Mouse (Mus musculus): ENCODE results near the gene Sar1a. TPM values are rescaled to one million over a fixed set of nuclear protein-coding genes. Genes with fewer than 3 reads are reported as not detected.

The Sar1a gene
- polyA plus RNA-seq, 1 experiment from 2014 or later = 232 TPM

DNA sequence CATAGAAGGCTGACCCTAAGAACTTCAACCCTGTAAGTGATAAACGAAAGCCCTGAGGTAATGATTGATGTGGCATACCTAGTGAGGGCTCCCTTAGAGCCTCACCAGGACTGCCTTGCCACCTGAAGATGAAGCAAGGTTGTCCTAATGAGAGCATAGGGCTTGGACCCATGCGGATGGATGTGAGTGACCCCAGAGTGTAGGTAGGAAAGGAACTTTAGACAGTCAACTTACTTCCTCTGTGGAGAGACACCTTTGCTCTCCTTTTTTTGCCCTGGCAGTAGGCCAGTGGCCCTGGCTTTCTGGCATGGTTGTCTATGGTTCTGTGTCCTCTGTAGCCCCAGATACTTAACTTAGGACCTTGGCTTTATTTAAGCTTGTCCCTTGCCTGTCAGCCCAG, 16.9 kb downstream of the Sar1a start:
- no peak for ATAC-seq (ENCODE audit: insufficient read depth, low FRiP score)
- H3K9ac ChIP-seq (ENCODE audit: low read length) = peak overlapping the region; percentile 83
- H3K9me3 ChIP-seq (replicated peaks; ENCODE audit: control insufficient read depth, low read length) = no peaks in the 10 kb centered on the region
- H3K4me3 ChIP-seq (replicated peaks; ENCODE audit: low read length) = peak overlapping the region; percentile 89
- H3K4me1 ChIP-seq (ENCODE audit: control insufficient read depth, insufficient read depth, low read length) = peaks cover 15% of the 10 kb centered on the region
- 74% methylated on average over 2 of the region's 2 CpGs for WGBS
- H3K36me3 ChIP-seq (ENCODE audit: control insufficient read depth, insufficient read depth, low read length) = peaks cover 4% of the 10 kb centered on the region; the same call in 1 of the 2 replicates
- H3K27ac ChIP-seq (ENCODE audit: low read length) = no peak overlapping the region
- peak overlapping the region; percentile 100 for H3K4me2 ChIP-seq (ENCODE audit: low read depth, low read length)
- H3K27me3 ChIP-seq (ENCODE audit: control insufficient read depth, insufficient read depth, low read length) = no peaks in the 10 kb centered on the region

- Histone ChIP-seq H3K4me3 (replicated peaks; ENCODE audit: low read length) (no peak overlapping the region), H3K4me2 (ENCODE audit: low read depth, low read length) (no peak overlapping the region), H3K27me3 (ENCODE audit: control insufficient read depth, insufficient read depth, low read length) (no peaks in the 10 kb centered on the region), H3K9me3 (replicated peaks; ENCODE audit: control insufficient read depth, low read length) (no peaks in the 10 kb centered on the region), H3K4me1 (ENCODE audit: control insufficient read depth, insufficient read depth, low read length) (0 out of 2 replicates have a peak, but pooled peaks cover 3% of the 10 kb centered on the region), H3K9ac (ENCODE audit: low read length) (no peak overlapping the region), H3K36me3 (ENCODE audit: control insufficient read depth, insufficient read depth, low read length) (peaks cover 15% of the 10 kb centered on the region), H3K27ac (ENCODE audit: low read length) (no peak overlapping the region)
- 70% methylated on average over 4 of the region's 4 CpGs for WGBS
- ATAC-seq (ENCODE audit: insufficient read depth, low FRiP score) = no peak
These were observed 24.6 kb downstream of the Sar1a start for GRCm38 (mm10) chr10:61704663-61705062.

DNA sequence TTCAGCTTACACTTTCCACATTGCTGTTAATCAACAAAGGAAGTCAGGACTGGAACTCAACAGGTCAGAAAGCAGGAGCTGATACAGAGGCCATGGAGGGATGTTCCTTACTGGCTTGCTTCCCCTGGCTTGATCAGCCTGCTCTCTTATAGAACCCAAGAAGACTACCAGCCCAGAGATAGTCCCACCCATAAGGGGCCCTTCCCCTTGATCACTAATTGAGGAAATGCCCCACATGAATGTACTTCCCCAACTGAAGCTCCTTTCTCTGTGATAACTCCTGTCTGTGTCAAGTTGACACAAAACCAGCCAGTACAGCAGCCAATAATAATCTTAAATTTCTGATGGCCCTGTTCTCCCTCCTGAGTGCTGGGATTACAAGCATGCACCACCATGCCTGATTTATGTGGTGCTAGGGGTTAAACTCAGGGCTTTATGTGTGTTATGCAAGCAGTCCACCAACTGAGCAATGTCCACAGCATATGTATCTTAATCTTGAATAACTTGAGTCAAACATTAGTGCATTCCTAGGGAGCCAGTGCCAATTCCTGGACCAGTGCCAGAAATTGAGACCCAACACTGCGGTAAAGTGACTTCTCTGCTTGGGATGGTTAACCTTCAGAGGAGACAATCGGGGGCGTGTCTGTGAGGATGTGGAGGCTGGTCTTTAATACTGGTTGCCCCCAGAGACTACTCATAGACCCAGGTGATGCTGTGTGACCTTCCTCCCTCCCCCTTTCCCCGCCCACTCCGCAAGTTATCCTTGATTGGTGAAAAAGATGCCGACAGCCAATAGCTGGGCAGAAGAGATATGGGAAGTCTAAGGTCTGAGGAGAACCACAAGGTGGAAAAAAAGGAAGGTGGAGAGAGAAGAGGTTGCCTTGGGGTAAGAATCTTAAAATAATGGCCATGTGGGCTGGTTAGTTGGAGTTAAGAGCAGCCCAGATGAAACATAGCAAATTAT, 26.6 kb downstream of the Sar1a start:
- Histone ChIP-seq H3K4me2 (ENCODE audit: low read depth, low read length) (no peak overlapping the region), H3K27me3 (ENCODE audit: control insufficient read depth, insufficient read depth, low read length) (no peaks in the 10 kb centered on the region), H3K36me3 (ENCODE audit: control insufficient read depth, insufficient read depth, low read length) (peaks cover 13% of the 10 kb centered on the region), H3K9me3 (replicated peaks; ENCODE audit: control insufficient read depth, low read length) (no peaks in the 10 kb centered on the region), H3K27ac (ENCODE audit: low read length) (no peak overlapping the region), H3K9ac (ENCODE audit: low read length) (no peak overlapping the region), H3K4me3 (replicated peaks; ENCODE audit: low read length) (no peak overlapping the region), H3K4me1 (ENCODE audit: control insufficient read depth, insufficient read depth, low read length) (0 out of 2 replicates have a peak, but pooled peaks cover 3% of the 10 kb centered on the region)
- WGBS = 70% methylated on average over 6 of the region's 6 CpGs
- no peak; the same call in 1 of the 2 replicates for ATAC-seq (ENCODE audit: insufficient read depth, low FRiP score)

- WGBS = 64% methylated on average over 3 of the region's 3 CpGs
- Histone ChIP-seq H3K9me3 (replicated peaks; ENCODE audit: control insufficient read depth, low read length) (no peaks in the 10 kb centered on the region), H3K27me3 (ENCODE audit: control insufficient read depth, insufficient read depth, low read length) (no peaks in the 10 kb centered on the region), H3K9ac (ENCODE audit: low read length) (no peak overlapping the region), H3K4me1 (ENCODE audit: control insufficient read depth, insufficient read depth, low read length) (peaks cover 11% of the 10 kb centered on the region), H3K27ac (ENCODE audit: low read length) (no peak overlapping the region), H3K4me2 (ENCODE audit: low read depth, low read length) (no peak overlapping the region), H3K36me3 (ENCODE audit: control insufficient read depth, insufficient read depth, low read length) (no peaks in the 10 kb centered on the region), H3K4me3 (replicated peaks; ENCODE audit: low read length) (no peak overlapping the region)
- no peak for ATAC-seq (ENCODE audit: insufficient read depth, low FRiP score)
These were observed 33.5 kb downstream of the Sar1a start for GRCm38 (mm10) chr10:61713601-61714000.

DNA sequence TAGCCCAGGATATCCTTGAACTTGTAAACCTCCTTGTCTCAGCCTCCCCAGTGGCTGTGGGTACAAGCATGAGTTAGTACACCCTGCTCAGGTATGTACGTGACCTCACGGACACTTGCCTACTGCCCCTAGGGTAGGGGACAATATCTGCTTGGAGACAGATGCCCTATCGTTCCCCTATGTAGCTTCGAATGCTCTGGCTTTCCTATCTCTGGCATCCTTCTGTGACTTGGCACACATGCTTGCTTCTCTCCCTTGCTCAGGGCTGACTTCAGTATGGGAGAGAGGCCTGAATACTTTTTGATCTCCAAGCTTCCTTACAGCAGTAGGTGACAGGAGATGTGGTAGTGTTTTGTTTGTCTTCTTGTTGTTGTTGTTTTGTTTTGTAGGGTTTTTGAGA, 34.0 kb downstream of the Sar1a start:
- no peaks in the 10 kb centered on the region for H3K9me3 ChIP-seq (replicated peaks; ENCODE audit: control insufficient read depth, low read length)
- H3K27ac ChIP-seq (ENCODE audit: low read length) = no peak overlapping the region
- no peak overlapping the region for H3K4me3 ChIP-seq (replicated peaks; ENCODE audit: low read length)
- 86% methylated on average over 4 of the region's 4 CpGs for WGBS
- H3K4me1 ChIP-seq (ENCODE audit: control insufficient read depth, insufficient read depth, low read length) = peaks cover 11% of the 10 kb centered on the region
- no peaks in the 10 kb centered on the region for H3K36me3 ChIP-seq (ENCODE audit: control insufficient read depth, insufficient read depth, low read length)
- no peak overlapping the region for H3K4me2 ChIP-seq (ENCODE audit: low read depth, low read length)
- no peaks in the 10 kb centered on the region for H3K27me3 ChIP-seq (ENCODE audit: control insufficient read depth, insufficient read depth, low read length)
- no peak overlapping the region for H3K9ac ChIP-seq (ENCODE audit: low read length)
- no peak for ATAC-seq (ENCODE audit: insufficient read depth, low FRiP score)

- Histone ChIP-seq H3K4me1 (ENCODE audit: control insufficient read depth, insufficient read depth, low read length) (peaks cover 11% of the 10 kb centered on the region), H3K27ac (ENCODE audit: low read length) (peak within 1 kb of the TSS; percentile 60), H3K4me3 (replicated peaks; ENCODE audit: low read length) (peak within 1 kb of the TSS; percentile 69), H3K9ac (ENCODE audit: low read length) (peak within 1 kb of the TSS; percentile 75), H3K36me3 (ENCODE audit: control insufficient read depth, insufficient read depth, low read length) (no peaks in the 10 kb centered on the region), H3K4me2 (ENCODE audit: low read depth, low read length) (peak within 1 kb of the TSS; percentile 95), H3K9me3 (replicated peaks; ENCODE audit: control insufficient read depth, low read length) (no peaks in the 10 kb centered on the region), H3K27me3 (ENCODE audit: control insufficient read depth, insufficient read depth, low read length) (no peaks in the 10 kb centered on the region)
- 9% methylated on average over 36 of the region's 36 CpGs for WGBS
- peak; percentile 94 for ATAC-seq (ENCODE audit: insufficient read depth, low FRiP score)
These were observed 34.8 kb downstream of the Sar1a start, which contains the start of gene Aifm2 for GRCm38 (mm10) chr10:61714771-61715461. Gene Aifm2, plus strand, starts transcription at chr10:61715263.

- peak; percentile 23; the same call in 1 of the 2 replicates for ATAC-seq (ENCODE audit: insufficient read depth, low FRiP score)
These were observed 35.4 kb downstream of the Sar1a start for GRCm38 (mm10) chr10:61715462-61715837.

GRCm38 (mm10) chr10:61715996-61716864, 36.1 kb downstream of the Sar1a start:
- Histone ChIP-seq H3K9ac (ENCODE audit: low read length) (peak overlapping the region; percentile 75), H3K36me3 (ENCODE audit: control insufficient read depth, insufficient read depth, low read length) (no peaks in the 10 kb centered on the region), H3K4me2 (ENCODE audit: low read depth, low read length) (peak overlapping the region; percentile 95), H3K9me3 (replicated peaks; ENCODE audit: control insufficient read depth, low read length) (no peaks in the 10 kb centered on the region), H3K27ac (ENCODE audit: low read length) (no peak overlapping the region), H3K4me3 (replicated peaks; ENCODE audit: low read length) (peak overlapping the region; percentile 69; the same call in 1 of the 2 replicates), H3K27me3 (ENCODE audit: control insufficient read depth, insufficient read depth, low read length) (no peaks in the 10 kb centered on the region), H3K4me1 (ENCODE audit: control insufficient read depth, insufficient read depth, low read length) (peaks cover 11% of the 10 kb centered on the region)
- 68% methylated on average over 7 of the region's 7 CpGs for WGBS
- ATAC-seq (ENCODE audit: insufficient read depth, low FRiP score) = no peak

More at GRCm38 (mm10) chr10:61715462-61715837, 35.4 kb downstream of the Sar1a start:
- peaks cover 11% of the 10 kb centered on the region for H3K4me1 ChIP-seq (ENCODE audit: control insufficient read depth, insufficient read depth, low read length)
- peak overlapping the region; percentile 95 for H3K4me2 ChIP-seq (ENCODE audit: low read depth, low read length)
- no peaks in the 10 kb centered on the region for H3K27me3 ChIP-seq (ENCODE audit: control insufficient read depth, insufficient read depth, low read length)
- no peaks in the 10 kb centered on the region for H3K36me3 ChIP-seq (ENCODE audit: control insufficient read depth, insufficient read depth, low read length)
- H3K4me3 ChIP-seq (replicated peaks; ENCODE audit: low read length) = peak overlapping the region; percentile 69
- H3K27ac ChIP-seq (ENCODE audit: low read length) = 0 out of 2 replicates have a peak overlapping the region, but pooled peaks have one; percentile 14
- WGBS = 3% methylated on average over 11 of the region's 11 CpGs
- no peaks in the 10 kb centered on the region for H3K9me3 ChIP-seq (replicated peaks; ENCODE audit: control insufficient read depth, low read length)
- peak overlapping the region; percentile 75 for H3K9ac ChIP-seq (ENCODE audit: low read length)

Measured in stomach, embryonic 16.5 days (tissue).